Mouse (Mus musculus) MEL (cell line): Measurements from ENCODE around the gene Ccdc125. TPM values are rescaled to one million over a fixed set of nuclear protein-coding genes. Genes with fewer than 3 reads are reported as not detected.

Experiments
- DNase-seq: peaks from one replicate; pipeline ENCODE4 v3.0.0; 2011; ENCODE audit warnings: low read depth, low spot score
- H3K27ac ChIP-seq: 2 replicates; pipeline ENCODE4 v1.5.1; 2012; ENCODE audit warnings: low read depth, mild to moderate bottlenecking, control low read depth, low read length, moderate library complexity; ENCODE audit not compliant: control insufficient read depth
- H3K27me3 ChIP-seq, 2 experiments: fragments of 150-350 bp in 1 of 2; sonication (generic) in 1 of 2; 2 replicates each; pipeline ENCODE4 v1.6.1; 2012; ENCODE audit warnings: low read length in 2 of 2, mild to moderate bottlenecking in 2 of 2, improper control_type of control experiment in 1 of 2, moderate library complexity in 1 of 2; ENCODE audit not compliant: insufficient read depth in 2 of 2, control insufficient read depth in 1 of 2
- H3K36me3 ChIP-seq, 2 experiments: 2 replicates each; pipeline ENCODE4 v1.6.1; 2012 to 2014; ENCODE audit warnings: low read length in 2 of 2, improper control_type of control experiment in 1 of 2, inconsistent platforms in 1 of 2, mild to moderate bottlenecking in 1 of 2; ENCODE audit not compliant: insufficient read depth in 2 of 2, control insufficient read depth in 1 of 2
- H3K4me1 ChIP-seq, 2 experiments: fragments of 150-350 bp in 1 of 2; sonication (generic) in 1 of 2; 2 replicates each; pipeline ENCODE4 v1.6.1; 2012; ENCODE audit warnings: low read length in 2 of 2, improper control_type of control experiment in 1 of 2, mild to moderate bottlenecking in 1 of 2; ENCODE audit not compliant: insufficient read depth in 2 of 2, control insufficient read depth in 1 of 2
- H3K4me3 ChIP-seq, 2 experiments: fragments of 150-350 bp in 1 of 2; sonication (generic) in 1 of 2; 2 replicates each; pipeline ENCODE4 v1.5.1; 2012; ENCODE audit warnings: low read depth in 2 of 2, low read length in 2 of 2, mild to moderate bottlenecking in 2 of 2, moderate library complexity in 2 of 2, control low read depth in 1 of 2, improper control_type of control experiment in 1 of 2; ENCODE audit not compliant: control insufficient read depth in 1 of 2, insufficient read depth in 1 of 2
- H3K79me2 ChIP-seq: 2 replicates; pipeline ENCODE4 v1.6.1; 2012; ENCODE audit warnings: mild to moderate bottlenecking, low read length, moderate library complexity; ENCODE audit not compliant: control insufficient read depth, poor library complexity, insufficient read depth
- H3K9ac ChIP-seq: 2 replicates; pipeline ENCODE4 v1.6.1; 2012; ENCODE audit warnings: low read depth, mild to moderate bottlenecking, control low read depth, low read length, moderate library complexity; ENCODE audit not compliant: control insufficient read depth, poor library complexity, severe bottlenecking
- H3K9me3 ChIP-seq: fragments of 150-350 bp; sonication (generic); replicated peaks from 2 replicates; pipeline ENCODE4 v1.6.1; 2012; ENCODE audit warnings: mild to moderate bottlenecking, low read length, improper control_type of control experiment, moderate library complexity; ENCODE audit not compliant: insufficient read depth
- CHD1 ChIP-seq: IDR thresholded peaks from 2 replicates; pipeline ENCODE4 v1.6.1; 2012; ENCODE audit warnings: low read depth, mild to moderate bottlenecking, inconsistent platforms, low read length, improper control_type of control experiment
- CHD2 ChIP-seq: IDR thresholded peaks from 2 replicates; pipeline ENCODE4 v1.6.1; 2011; ENCODE audit warnings: low read length, improper control_type of control experiment
- CTCF ChIP-seq, 3 experiments: IDR thresholded peaks in 2 of 3; conservative IDR thresholded peaks in 1 of 3; 2 replicates each; pipeline ENCODE4 v1.5.1; 2011 to 2012; ENCODE audit warnings: low read length in 3 of 3, low read depth in 2 of 3, mild to moderate bottlenecking in 2 of 3, improper control_type of control experiment in 1 of 3, inconsistent platforms in 1 of 3, mixed read lengths in 1 of 3, moderate library complexity in 1 of 3; ENCODE audit not compliant: control insufficient read depth in 1 of 3, insufficient read depth in 1 of 3, poor library complexity in 1 of 3, severe bottlenecking in 1 of 3
- EP300 ChIP-seq, 2 experiments: IDR thresholded peaks; 2 replicates each; pipeline ENCODE4 v1.6.1; 2011; ENCODE audit warnings: improper control_type of control experiment in 2 of 2, low read length in 2 of 2, low read depth in 1 of 2, mild to moderate bottlenecking in 1 of 2
- GABPA ChIP-seq: IDR thresholded peaks from 2 replicates; pipeline ENCODE4 v1.6.1; 2012; ENCODE audit warnings: low read depth, mild to moderate bottlenecking, inconsistent platforms, low read length, improper control_type of control experiment, moderate library complexity
- GATA1 ChIP-seq: IDR thresholded peaks from 2 replicates; pipeline ENCODE4 v1.6.1; 2011; ENCODE audit warnings: low read depth, low read length, improper control_type of control experiment
- KAT2A ChIP-seq: conservative IDR thresholded peaks from 2 replicates; pipeline ENCODE4 v1.6.1; 2012; ENCODE audit warnings: low read depth, low read length, improper control_type of control experiment, inconsistent platforms
- MAFK ChIP-seq: IDR thresholded peaks from 2 replicates; pipeline ENCODE4 v1.6.1; 2011; ENCODE audit warnings: low read depth, mild to moderate bottlenecking, low read length, improper control_type of control experiment, borderline replicate concordance
- MAZ ChIP-seq: IDR thresholded peaks from 2 replicates; pipeline ENCODE4 v1.6.1; 2012; ENCODE audit warnings: low read depth, mild to moderate bottlenecking, inconsistent platforms, low read length, improper control_type of control experiment
- MYB ChIP-seq: IDR thresholded peaks from 2 replicates; pipeline ENCODE4 v1.6.1; 2011; ENCODE audit warnings: mild to moderate bottlenecking, low read depth, low read length, improper control_type of control experiment
- MYC ChIP-seq: IDR thresholded peaks from 2 replicates; pipeline ENCODE4 v1.6.1; 2011; ENCODE audit warnings: low read depth, mild to moderate bottlenecking, low read length, improper control_type of control experiment, moderate library complexity
- NRF1 ChIP-seq: IDR thresholded peaks from 2 replicates; pipeline ENCODE4 v1.6.1; 2014; ENCODE audit warnings: low read depth, mild to moderate bottlenecking, inconsistent platforms, low read length, improper control_type of control experiment, moderate library complexity; ENCODE audit not compliant: poor library complexity, insufficient read depth, severe bottlenecking
- POLR2A ChIP-seq, 2 experiments: IDR thresholded peaks; 2 replicates each; pipeline ENCODE4 v1.6.1; 2011 to 2012; ENCODE audit warnings: low read length in 2 of 2, mild to moderate bottlenecking in 2 of 2, control low read depth in 1 of 2, improper control_type of control experiment in 1 of 2, low read depth in 1 of 2, moderate library complexity in 1 of 2; ENCODE audit not compliant: control insufficient read depth in 1 of 2, insufficient read depth in 1 of 2, poor library complexity in 1 of 2
- POLR2AphosphoS2 ChIP-seq: IDR thresholded peaks from 2 replicates; pipeline ENCODE4 v1.6.1; 2011; ENCODE audit warnings: low read length, improper control_type of control experiment
- POLR2AphosphoS5 ChIP-seq: IDR thresholded peaks from 2 replicates; pipeline ENCODE4 v1.6.1; 2012; ENCODE audit warnings: low read depth, borderline replicate concordance, mild to moderate bottlenecking, inconsistent platforms, low read length, moderate library complexity, mixed read lengths
- RCOR1 ChIP-seq: IDR thresholded peaks from 2 replicates; pipeline ENCODE4 v1.6.1; 2012; ENCODE audit warnings: low read depth, mild to moderate bottlenecking, inconsistent platforms, low read length, improper control_type of control experiment
- SIN3A ChIP-seq: IDR thresholded peaks from 2 replicates; pipeline ENCODE4 v1.6.1; 2012; ENCODE audit warnings: low read length, improper control_type of control experiment, inconsistent platforms
- SMC3 ChIP-seq: IDR thresholded peaks from 2 replicates; pipeline ENCODE4 v1.6.1; 2011; ENCODE audit warnings: low read depth, low read length, improper control_type of control experiment
- TBP ChIP-seq: IDR thresholded peaks from 2 replicates; pipeline ENCODE4 v1.8.0; 2011; ENCODE audit warnings: low read depth, low read length, improper control_type of control experiment
- USF1 ChIP-seq: IDR thresholded peaks from 2 replicates; pipeline ENCODE4 v1.6.1; 2014; ENCODE audit warnings: low read depth, mild to moderate bottlenecking, inconsistent platforms, low read length, improper control_type of control experiment, moderate library complexity
- USF2 ChIP-seq, 2 experiments: IDR thresholded peaks; 2 replicates each; pipeline ENCODE4 v1.6.1; 2011 to 2012; ENCODE audit warnings: improper control_type of control experiment in 2 of 2, low read length in 2 of 2, borderline replicate concordance in 1 of 2, inconsistent platforms in 1 of 2, low read depth in 1 of 2, mild to moderate bottlenecking in 1 of 2; ENCODE audit not compliant: insufficient read depth in 1 of 2
- ZC3H11A ChIP-seq: IDR thresholded peaks from 2 replicates; pipeline ENCODE4 v1.6.1; 2012; ENCODE audit warnings: low read depth, mild to moderate bottlenecking, inconsistent platforms, low read length, improper control_type of control experiment
- ZMIZ1 ChIP-seq: IDR thresholded peaks from 2 replicates; pipeline ENCODE4 v1.6.1; 2012; ENCODE audit warnings: low read depth, mild to moderate bottlenecking, inconsistent platforms, low read length, improper control_type of control experiment, moderate library complexity
- ZNF384 ChIP-seq: IDR thresholded peaks from 2 replicates; pipeline ENCODE4 v1.6.1; 2012; ENCODE audit warnings: low read depth, mild to moderate bottlenecking, inconsistent platforms, low read length, improper control_type of control experiment
- polyA plus RNA-seq, 2 experiments: library from polyadenylated mRNA; stranded (reverse) in 1 of 2; unstranded in 1 of 2; fragments of >175 nt in 1 of 2; fragments of >200 nt in 1 of 2; gene quantifications; 2 replicates each; pipeline versions ENCODE4 v1.2.1 to v1.2.4; 2012; ENCODE audit warnings: low replicate concordance in 2 of 2, low read depth in 1 of 2; ENCODE audit not compliant: insufficient read length in 2 of 2, insufficient read depth in 1 of 2, missing spikeins in 1 of 2
- total RNA-seq: library from RNA; depleted of rRNA; stranded (reverse); fragments of 300-350 nt; gene quantifications from 2 replicates; pipeline ENCODE4 v1.2.3, GENCODE M21; 2012; rRNA removed

Ccdc125 gene
- total RNA-seq: not detected in 2 replicates
- under 1 TPM in 1 of 2 experiments, not detected in 1; 0.29 TPM for polyA plus RNA-seq

GRCm38 (mm10) chr13:100669291-100670022, at the start of gene Ccdc125:
Gene Ccdc125 (plus strand): TSS chr13:100669717.
- H3K36me3 ChIP-seq: peaks cover 0 to 7% of the 10 kb centered on the region in 2 experiments; a peak in 2 of 4 replicates
- H3K9me3 ChIP-seq: no peaks in the 10 kb centered on the region
- H3K4me3 ChIP-seq: no peak within 1 kb of the TSS
- no peaks in the 10 kb centered on the region for H3K4me1 ChIP-seq
- no peak within 1 kb of the TSS for H3K27ac ChIP-seq
- no peaks in the 10 kb centered on the region for H3K27me3 ChIP-seq
- TF ChIP-seq USF1: no peak
- no peak for TF ChIP-seq CTCF (IDR thresholded peaks at IDR 0.05 in 2 of 3, conservative IDR thresholded peaks at IDR 0.05 in 1 of 3; ENCODE audit: control insufficient read depth in 1 of 3, insufficient read depth in 1 of 3, low read depth in 2 of 3, low read length in 3 of 3, poor library complexity in 1 of 3, severe bottlenecking in 1 of 3)
- TF ChIP-seq TBP: no peak
- TF ChIP-seq POLR2AphosphoS2: no peak
- no peak for TF ChIP-seq MYC
- no peak for TF ChIP-seq POLR2AphosphoS5
- TF ChIP-seq EP300 (IDR thresholded peaks at IDR 0.05; ENCODE audit: low read depth in 1 of 2, low read length in 2 of 2): no peak
- TF ChIP-seq GABPA: no peak
- no peak for TF ChIP-seq USF2 (IDR thresholded peaks at IDR 0.05; ENCODE audit: borderline replicate concordance in 1 of 2, insufficient read depth in 1 of 2, low read depth in 1 of 2, low read length in 2 of 2)
- no peak for TF ChIP-seq MAFK
- TF ChIP-seq KAT2A: no peak
- TF ChIP-seq ZNF384: no peak
- no peak for TF ChIP-seq CHD1
- no peak for TF ChIP-seq RCOR1
- no peak within 1 kb of the TSS for H3K9ac ChIP-seq
- no peaks in the 10 kb centered on the region for H3K79me2 ChIP-seq
- no peak for DNase-seq

GRCm38 (mm10) chr13:100622241-100622640, 47.3 kb upstream of the Ccdc125 start:
- H3K36me3 ChIP-seq: peaks cover 0 to 46% of the 10 kb centered on the region in 2 experiments; a peak in 2 of 4 replicates
- no peaks in the 10 kb centered on the region for H3K27me3 ChIP-seq
- H3K27ac ChIP-seq: no peak overlapping the region
- DNase-seq: no peak
- H3K4me1 ChIP-seq: no peaks in the 10 kb centered on the region
- H3K9ac ChIP-seq: no peak overlapping the region
- TF ChIP-seq POLR2A (IDR thresholded peaks at IDR 0.05; ENCODE audit: control insufficient read depth in 1 of 2, insufficient read depth in 1 of 2, low read depth in 1 of 2, low read length in 2 of 2, poor library complexity in 1 of 2) (no peak), SIN3A (no peak), MAZ (no peak), CHD2 (no peak), MYB (no peak), ZC3H11A (no peak), TBP (no peak), GATA1 (no peak), NRF1 (no peak), ZMIZ1 (no peak), MYC (no peak), ZNF384 (no peak), SMC3 (no peak), POLR2AphosphoS2 (no peak), CHD1 (no peak), MAFK (no peak)
- H3K9me3 ChIP-seq: no peaks in the 10 kb centered on the region
- H3K79me2 ChIP-seq: no peaks in the 10 kb centered on the region
- no peak overlapping the region for H3K4me3 ChIP-seq
